Mouse (Mus musculus) macrophage (primary cell): Measurements from ENCODE around the gene Dffa. TPM values are rescaled to one million over a fixed set of nuclear protein-coding genes. Genes with fewer than 3 reads are reported as not detected.
"Not testable (repeated sequence)": the region's sequence is repeated elsewhere in the genome, so short reads cannot be mapped to it uniquely, and the experiment has no call there.

ENCODE experiments used
- H3K27ac ChIP-seq: fragments of 350-480 bp; formaldehyde crosslinking; 2 replicates; pipeline ENCODE4 v1.9.0; 2021
- H3K36me3 ChIP-seq: fragments of 350-480 bp; formaldehyde crosslinking; 2 replicates; pipeline ENCODE4 v1.9.0; 2021; ENCODE audit errors: inconsistent target
- H3K4me3 ChIP-seq: fragments of 350-480 bp; formaldehyde crosslinking; 2 replicates; pipeline ENCODE4 v1.9.0; 2021; ENCODE audit errors: inconsistent target
- H3K79me2 ChIP-seq: fragments of 350-480 bp; formaldehyde crosslinking; 2 replicates; pipeline ENCODE4 v1.9.0; 2021; ENCODE audit errors: inconsistent target
- WGBS: methylation state at CpG from one replicate; pipeline ENCODE4 v1.1.7; 2026; ENCODE audit warnings: inconsistent platforms; ENCODE audit not compliant: missing documents; 5-methylcytosine and 5-hydroxymethylcytosine counted together
- polyA plus RNA-seq: library from polyadenylated mRNA; stranded (reverse); fragments of 250-400 nt; gene quantifications from 3 replicates; pipeline ENCODE4 v1.2.4, GENCODE M21; 2018; ENCODE audit warnings: inconsistent platforms

Gene Dffa
- polyA plus RNA-seq, 1 experiment from 2014 or later = 13.1 TPM

- peaks cover 20% of the 10 kb centered on the region; the same call in 1 of the 2 replicates for H3K36me3 ChIP-seq
- under 1% methylated on average over 21 of the region's 27 CpGs for WGBS
- peak overlapping the region; percentile 79 for H3K4me3 ChIP-seq
- H3K79me2 ChIP-seq = peaks cover 41% of the 10 kb centered on the region
- peak overlapping the region; percentile 95 for H3K27ac ChIP-seq
Observed at GRCm38 (mm10) chr4:149166957-149167611, 63.1 kb downstream of the Dffa start.

DNA sequence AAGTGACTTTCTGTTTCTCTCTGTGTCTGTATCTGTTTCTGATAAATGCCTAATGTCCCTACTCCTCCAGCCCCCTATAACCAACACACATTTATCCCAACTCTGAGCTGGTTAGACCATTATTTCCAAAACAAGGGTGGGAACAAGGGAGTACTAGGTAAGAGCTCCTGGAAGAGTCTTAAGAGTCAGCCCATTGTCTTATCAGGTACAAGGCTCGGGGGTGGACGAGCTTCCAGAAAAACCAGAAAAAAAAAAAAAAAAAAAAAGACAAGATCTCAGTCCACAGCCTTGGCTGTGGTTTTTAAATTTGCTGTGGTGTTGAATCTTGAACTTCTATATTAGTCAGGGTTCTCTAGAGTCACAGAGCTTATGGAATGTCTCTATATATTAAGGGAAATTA, 64.1 kb downstream of the Dffa start:
- Histone ChIP-seq H3K36me3 (peaks cover 10% of the 10 kb centered on the region; the same call in 1 of the 2 replicates), H3K79me2 (peaks cover 32% of the 10 kb centered on the region), H3K4me3 (peak overlapping the region; percentile 79; the same call in 1 of the 2 replicates), H3K27ac (peak overlapping the region; percentile 95)
- 54% methylated on average over 2 of the region's 2 CpGs for WGBS

DNA sequence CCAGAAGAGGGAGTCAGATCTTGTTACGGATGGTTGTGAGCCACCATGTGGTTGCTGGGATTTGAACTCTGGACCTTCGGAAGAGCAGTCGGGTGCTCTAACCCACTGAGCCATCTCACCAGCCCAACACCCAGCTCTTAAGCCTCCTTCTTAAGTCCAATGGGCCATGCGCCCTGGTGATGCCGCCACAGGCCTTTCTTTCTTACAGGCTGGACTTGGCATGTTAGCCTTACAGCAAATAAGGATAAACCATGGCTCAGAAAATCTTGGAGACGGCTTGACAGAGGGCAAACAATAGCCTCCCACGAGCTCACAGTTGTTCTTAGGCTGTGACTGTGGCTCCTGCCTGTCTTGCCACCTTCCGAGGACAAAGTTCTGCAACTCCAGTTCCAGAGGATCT, 66.0 kb downstream of the Dffa start:
- H3K36me3 ChIP-seq = not testable (repeated sequence)

More for the DNA sequence above, 66.0 kb downstream of the Dffa start:
- whole genome bisulfite sequencing = 91% methylated on average over 7 of the region's 8 CpGs
- Histone ChIP-seq H3K27ac (peak overlapping the region; percentile 83), H3K79me2 (peaks cover 13% of the 10 kb centered on the region)
- not testable (repeated sequence) for H3K4me3 ChIP-seq

Other genes starting within 250 kb of the Dffa start
- 21.4 to 30.8 TPM (median 22.4 TPM) in 3 replicates for gene Pex14, start 4.3 kb upstream of the Dffa start, polyA plus RNA-seq
- not detected in 3 replicates for gene Cort, start 22.6 kb downstream of the Dffa start, polyA plus RNA-seq
- 1.6 to 10.9 TPM (median 3.6 TPM) in 3 replicates for gene Cenps, start 33.5 kb downstream of the Dffa start, polyA plus RNA-seq
- gene Pgd, start 62.6 kb downstream of the Dffa start, polyA plus RNA-seq = 322 to 419 TPM (median 328 TPM) in 3 replicates
- gene Kif1b, start 203.5 kb downstream of the Dffa start, polyA plus RNA-seq = 23.6 to 34.5 TPM (median 26.9 TPM) in 3 replicates